Mouse (Mus musculus) layer of hippocampus, adult 9-11 months (tissue): ENCODE results near the gene Pdcl2.

Source experiments
- DNase-seq: peaks from one replicate; pipeline ENCODE4 v3.0.0; 2022

Pdcl2 gene

DNA sequence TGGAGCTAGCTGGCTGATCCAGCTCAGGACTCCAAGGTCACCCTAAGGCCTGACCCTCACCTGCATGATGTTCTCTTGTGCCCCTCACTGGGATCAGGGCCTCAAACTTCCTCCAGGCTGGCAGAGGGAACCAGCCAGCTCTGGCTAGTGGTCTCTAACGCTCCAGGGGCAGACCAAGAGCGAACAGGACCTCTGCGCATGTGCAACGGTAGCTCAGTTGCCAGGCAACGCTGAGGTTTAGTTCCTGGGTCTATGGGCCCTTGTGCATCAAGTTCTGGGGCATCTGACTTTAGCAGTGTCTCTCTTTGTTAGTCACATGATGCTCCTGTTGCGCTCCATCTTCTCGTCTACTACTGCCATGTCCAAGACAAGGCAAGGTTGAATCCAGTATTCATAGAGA is at the start of gene Pdcl2:
Gene Pdcl2, minus strand, starts transcription at position 204 of the 400 bp plus-strand sequence.
- DNase-seq: no peak

DNA sequence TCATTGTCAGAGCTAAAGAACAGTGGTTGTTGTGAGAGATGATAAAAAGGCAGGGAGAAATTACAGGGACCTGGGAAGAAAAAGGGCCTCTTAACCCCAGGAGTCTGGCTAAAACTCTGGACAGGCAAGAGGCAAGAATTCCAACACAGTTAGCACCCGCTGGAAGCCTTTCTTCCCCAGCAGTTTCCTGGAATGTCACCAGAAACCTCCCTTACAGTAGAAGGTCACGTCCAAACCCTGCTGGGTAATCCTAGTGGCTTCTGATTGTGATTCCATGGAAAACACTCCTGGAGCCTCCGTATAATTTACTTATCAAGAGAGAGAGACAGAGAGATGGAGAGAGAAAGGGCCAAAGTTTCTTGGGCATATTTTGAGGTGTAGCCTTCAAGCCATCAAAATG is 48.3 kb upstream of the Pdcl2 start:
- DNase-seq: no peak

DNA sequence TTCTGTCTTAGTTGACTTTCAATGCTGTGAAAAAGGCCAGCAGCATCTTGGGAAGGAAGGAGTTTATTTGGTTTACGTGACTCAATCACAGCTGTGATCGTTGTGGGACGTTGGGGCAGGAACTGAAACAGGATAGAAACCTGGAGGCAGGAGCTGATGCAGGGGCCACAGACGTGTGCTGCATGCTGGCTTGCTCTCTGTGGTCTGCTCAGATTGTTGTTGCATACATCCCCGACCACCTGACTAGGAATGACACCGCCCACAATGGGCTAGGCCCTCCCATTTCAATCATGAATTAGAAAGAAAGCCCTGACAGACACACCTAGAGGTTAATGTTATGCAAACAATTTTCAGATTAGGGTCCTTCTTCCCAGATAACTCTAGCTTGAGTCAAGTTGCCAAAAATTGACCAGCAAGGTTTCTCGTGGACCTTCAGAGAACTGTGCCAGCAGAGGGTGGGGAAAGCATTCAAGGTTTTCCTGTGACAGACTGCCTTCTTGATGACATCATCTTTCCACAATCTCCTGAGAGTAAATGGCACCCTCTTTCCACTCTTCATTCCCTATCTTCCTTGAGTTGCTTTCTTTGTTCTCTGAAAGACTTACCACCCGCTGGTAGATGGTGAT is 38.4 kb upstream of the Pdcl2 start:
- no peak for DNase-seq

DNA sequence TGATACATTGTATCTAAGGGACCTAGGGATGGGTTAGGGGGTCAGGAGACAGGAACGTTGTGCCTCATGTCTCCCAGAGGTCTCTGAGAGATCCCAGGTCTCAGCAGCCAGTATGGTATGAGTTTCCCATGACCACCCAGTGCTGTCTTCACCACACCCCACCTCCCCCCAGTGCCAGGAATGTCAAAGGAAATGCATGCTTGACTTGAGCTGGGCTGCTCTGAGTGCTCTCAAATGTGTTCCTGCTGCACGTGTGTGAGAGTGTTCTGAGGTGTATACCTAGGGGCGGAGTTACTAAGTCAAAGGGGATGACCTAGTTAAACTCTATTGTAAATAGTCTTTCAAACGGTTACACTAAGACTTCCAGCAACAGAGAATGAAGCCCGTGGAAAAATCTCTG is 34.5 kb upstream of the Pdcl2 start:
- no peak for DNase-seq

DNA sequence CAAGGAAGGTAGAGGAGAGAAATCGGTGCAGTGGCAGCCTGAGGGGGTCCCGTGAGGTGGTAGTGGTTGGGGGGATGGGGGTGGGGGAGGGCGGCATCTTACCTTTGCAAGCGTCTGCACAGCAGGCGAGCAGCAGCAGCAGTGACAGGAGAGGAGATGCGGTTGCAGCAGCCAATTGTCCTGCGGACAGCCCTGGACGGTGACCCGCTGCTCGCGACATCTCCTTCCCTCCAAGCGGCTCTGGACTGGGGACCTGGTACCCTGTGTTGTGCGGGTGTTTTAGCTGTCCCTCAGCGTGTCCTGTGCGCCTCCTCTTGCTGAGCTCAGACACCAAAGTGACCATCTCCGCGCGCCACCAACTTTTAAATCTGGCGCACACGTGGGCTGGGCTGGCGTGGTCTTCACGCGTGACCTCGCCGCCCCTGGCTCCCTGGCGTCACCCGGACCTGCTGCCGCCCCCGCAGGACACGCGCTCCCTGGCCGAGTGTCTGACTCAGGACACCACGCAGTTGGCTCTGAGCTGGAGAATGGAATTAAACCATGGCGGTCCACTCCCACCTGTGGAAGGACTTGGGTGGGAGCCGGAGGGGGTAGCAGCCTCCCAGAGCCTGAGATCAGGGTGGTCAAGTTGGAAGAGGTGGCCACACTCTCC is 32.6 kb upstream of the Pdcl2 start, which contains the start of gene Nmu:
Gene Nmu, minus strand, starts transcription at position 336 of the 652 bp plus-strand sequence.
- DNase-seq: no peak

DNA sequence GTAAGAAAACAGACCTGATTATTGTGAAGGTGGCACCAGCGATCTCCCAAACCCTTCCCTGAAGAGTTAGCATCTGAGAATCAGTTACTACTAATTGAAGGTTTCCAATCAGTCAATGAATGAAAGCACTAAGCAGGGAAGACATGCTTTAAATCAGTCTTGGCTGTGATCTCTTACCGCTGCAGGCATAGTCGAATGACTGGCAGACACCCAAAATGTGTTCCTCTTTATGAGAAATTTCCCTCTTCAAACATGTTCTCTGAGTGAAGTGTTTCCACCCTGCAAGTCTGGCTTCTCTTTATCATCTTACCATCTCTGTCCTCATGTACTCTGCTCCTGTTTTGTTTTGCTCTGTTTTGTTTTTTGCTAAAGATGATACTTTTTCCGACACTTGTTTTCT is 29.8 kb upstream of the Pdcl2 start:
- no peak for DNase-seq

DNA sequence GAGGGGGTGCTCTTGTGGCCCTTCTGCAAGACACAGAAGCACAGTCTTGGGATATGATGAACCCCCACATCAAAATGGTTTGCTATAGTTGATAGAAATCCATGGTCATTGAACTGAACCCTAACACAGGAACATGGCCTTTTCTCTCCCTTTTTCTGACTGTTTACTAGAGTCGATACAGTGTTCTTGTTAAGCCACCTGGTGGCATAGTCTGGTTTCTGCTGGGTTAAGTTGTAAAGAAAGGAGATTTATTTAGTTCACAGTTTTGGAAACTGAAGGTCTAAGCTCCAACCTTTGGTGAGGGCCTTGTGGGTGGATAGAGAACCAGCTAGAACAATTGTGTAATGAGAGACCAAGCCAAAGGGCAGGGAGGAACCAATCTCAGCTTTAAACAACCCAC is 29.1 kb upstream of the Pdcl2 start:
- no peak for DNase-seq

DNA sequence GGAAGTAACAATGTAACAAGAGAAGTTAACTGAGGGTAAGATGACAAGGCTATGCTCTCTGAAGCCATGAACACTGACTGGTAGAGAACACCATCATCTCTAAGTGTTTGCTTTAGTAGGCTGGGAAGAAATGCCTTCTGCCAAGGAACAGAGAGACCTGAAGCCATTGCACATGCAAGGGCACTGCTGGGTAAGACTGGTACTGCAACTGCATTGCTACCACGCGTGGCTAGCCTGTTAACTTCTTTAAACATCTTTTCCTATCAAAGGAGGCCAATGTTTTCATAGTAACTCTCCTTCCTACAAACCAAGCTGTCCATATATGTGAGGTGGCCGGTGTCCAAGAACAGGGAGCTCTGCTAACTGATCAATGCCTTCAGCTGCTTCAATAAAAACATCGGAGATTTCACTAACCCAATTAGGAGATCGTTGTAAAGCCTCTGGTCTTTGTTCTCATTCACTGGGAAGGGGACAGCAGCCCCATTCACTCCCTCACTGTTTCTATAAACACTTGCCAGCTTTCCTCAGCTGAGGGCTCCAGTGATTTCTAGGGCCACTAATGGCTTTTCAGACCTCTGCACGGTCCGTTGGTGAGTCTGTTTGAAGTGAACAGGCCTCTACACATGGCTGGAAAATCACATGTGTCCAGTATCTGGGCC is 21.1 kb upstream of the Pdcl2 start:
- DNase-seq: peak; percentile 33

DNA sequence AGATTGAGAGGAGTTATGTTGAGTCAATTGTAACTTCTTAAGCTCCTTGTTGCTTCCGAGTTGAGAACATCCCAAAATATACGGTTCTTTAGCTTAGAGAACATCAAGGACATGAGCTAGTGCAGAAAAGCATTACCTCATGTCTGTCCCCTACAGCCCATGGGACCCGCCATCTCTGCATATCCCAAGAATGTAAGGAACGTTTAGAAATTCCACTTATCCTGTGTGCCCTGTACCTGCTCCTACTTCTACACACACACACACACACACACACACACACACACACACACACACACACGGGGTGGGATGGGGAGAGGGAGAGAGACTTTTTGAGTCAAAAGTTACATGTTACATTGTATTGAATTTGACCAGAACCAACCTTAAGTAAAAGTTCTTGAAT is 20.6 kb upstream of the Pdcl2 start:
- DNase-seq: no peak

DNA sequence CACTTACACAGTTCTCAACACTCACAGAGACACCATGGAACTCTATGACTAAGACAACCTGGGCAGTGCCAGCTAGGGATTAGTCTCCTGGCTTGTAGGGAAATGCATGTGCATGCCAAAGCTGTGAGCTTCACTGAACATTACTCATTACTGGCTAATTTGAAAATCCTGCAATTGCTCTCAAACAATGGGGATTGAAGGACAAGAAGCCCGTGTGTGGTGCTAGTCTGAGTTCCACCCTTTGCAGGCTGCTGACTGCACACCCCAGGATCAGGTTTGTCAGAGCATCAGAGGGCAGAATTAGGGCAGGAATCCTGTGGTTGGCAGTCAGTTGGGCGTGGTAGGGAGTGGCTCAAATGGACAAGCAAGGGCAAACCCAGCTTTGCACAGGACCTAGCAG is 15.2 kb upstream of the Pdcl2 start:
- peak; percentile 43 for DNase-seq

DNA sequence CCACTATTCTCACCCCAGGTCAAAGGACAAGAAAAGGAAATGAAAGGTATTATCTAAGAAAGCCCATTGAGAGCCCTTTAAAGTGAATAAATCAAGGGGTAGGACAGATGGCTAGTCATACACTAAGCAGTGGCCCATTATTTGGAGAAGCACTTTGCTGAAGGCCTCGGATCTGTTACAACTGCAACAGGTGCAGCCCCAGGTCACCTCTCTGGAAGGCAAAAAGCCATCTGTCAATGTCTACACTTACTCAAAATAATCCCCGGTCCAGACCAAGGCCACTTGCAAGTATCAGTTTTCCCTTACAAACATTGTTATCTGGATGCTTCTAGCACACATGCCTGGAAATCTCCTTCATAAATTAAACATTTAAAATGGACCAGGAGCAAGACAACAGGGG is 10.0 kb upstream of the Pdcl2 start:
- DNase-seq: no peak

DNA sequence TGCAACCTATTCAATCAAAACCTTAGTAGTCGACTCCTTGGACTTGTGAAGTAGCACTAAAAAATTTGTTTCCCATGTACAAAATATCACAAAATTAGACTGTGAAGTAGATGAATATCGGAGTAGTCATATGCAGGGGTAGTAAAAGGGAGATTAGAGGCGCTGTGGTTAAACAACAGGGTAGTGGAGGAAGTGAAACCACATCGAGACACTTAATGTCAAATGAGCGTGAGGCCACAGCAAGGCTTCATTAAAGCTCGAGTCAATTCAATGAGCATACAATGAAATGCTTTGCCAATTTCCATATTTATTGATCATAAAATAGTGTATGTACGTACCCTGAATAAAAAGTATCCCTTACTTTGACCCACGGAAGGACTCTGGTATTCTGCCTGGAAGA is 6.1 kb upstream of the Pdcl2 start:
- DNase-seq: no peak

DNA sequence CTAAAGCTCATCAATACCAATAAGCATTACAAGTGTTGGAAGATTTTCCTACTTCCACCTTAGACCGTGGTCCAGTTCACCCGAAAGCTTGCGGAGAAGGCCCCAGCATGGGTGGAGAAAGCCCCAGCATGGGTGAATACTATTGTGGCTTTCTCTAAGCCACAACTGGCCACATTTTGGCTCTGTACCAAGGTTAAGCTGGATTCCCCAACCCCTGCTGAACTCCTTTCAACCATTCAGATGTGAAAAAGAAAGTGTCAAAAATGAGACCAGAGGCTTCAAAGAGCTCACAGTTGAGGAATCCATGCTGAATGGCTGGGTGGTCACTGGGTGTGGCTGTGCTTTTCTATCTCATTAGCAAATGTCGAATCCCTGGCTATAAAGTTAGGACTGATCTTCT is 2.9 kb upstream of the Pdcl2 start:
- no peak for DNase-seq

DNA sequence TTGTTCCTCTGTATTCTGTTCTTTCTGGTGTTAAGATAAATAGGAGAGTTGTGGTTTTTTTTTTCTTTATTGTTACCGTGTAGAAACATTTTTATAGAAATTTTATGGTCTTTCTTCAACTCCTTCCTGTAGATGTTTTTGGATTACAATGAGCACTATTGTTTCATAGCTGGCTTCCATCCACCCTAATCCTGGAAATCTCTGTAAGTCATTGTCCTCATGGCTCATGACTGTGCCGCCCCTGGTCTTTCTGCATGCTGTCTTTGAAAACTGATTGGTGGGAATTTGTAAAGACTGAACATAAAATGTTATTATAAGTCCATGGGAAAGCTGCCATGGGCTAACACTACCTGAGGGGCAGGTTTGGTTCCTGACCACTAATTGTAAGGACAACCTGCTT is 3.7 kb downstream of the Pdcl2 start:
- DNase-seq: no peak

DNA sequence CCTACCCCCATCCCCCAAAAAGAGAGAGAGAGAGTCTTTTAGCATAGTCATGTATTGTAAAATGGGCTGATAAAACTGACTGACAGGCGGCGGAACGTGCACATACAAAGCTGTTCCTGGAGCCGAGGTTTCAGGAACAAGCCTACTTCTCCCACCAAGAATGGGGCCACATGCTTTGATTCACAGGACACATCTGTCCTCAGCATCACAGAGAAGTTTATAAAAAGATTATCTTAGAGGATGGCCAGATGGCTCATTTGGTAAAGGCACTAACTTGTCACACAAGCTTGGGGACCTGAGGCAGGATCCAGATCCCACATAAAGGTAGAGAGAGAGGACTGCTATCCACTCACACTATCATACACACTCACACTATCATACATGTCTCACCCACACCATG is 5.8 kb downstream of the Pdcl2 start:
- DNase-seq: no peak

DNA sequence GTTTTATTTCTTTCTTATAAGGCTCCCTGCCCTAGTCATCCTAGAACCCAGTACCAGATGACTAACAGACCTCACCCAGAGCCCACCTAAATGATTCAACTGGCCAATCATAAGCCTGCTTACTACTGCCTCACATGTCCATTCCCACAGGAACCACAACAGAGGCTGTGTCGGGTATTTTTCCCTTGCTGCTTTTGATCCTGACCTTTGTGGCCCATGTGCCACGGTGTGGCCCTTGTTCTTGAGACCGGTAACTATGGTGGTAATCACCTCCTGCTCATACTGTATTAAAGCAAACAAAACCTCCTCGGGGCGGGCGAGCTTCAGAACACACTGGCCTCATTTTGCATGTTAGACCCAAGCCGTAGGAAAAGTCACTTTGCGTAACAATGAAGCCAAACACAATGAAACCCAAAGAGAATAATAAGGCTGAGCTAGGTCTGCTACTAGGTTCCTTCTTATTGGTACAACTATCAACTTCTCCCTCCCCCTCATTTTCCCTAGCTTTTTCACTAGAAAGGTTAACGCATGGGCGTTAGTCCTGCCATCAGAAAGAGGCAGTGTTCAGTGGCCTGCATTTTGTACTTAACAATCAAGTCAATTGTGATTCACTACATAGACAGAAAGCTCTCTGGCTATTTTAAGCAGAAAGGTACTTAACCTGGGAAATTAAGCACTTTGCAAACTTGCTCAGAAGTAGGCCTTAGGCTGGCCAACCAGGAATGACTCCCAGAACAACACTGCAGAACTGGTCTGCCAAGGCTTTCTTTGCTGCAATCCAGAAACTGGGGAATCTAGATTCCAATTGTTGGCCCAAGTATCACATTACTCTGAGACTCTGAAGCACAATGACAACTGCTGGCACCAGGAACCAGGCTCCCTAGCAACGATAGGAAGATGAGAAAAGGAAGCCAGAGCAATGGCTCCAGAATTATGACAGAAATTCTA is 9.4 kb downstream of the Pdcl2 start:
- no peak for DNase-seq

DNA sequence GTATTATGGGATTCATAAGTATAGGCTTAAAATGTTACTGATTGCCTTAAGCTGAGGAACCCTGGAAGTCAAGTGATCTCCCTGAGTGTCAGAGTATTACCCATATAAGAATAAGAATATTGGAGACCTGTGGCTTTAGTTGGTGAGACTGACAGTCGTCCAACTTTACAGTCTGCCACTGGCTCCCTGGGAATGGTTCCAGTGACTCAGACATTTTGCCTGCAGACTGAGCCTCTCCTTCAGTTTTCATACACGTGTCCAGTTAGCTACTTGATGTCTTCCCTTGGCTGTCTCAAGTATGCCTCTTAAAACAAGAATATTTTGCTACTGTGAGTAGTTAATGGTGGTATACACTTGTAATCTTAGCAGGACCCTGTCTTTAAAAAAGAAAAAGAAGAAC is 22.8 kb downstream of the Pdcl2 start:
- no peak for DNase-seq

DNA sequence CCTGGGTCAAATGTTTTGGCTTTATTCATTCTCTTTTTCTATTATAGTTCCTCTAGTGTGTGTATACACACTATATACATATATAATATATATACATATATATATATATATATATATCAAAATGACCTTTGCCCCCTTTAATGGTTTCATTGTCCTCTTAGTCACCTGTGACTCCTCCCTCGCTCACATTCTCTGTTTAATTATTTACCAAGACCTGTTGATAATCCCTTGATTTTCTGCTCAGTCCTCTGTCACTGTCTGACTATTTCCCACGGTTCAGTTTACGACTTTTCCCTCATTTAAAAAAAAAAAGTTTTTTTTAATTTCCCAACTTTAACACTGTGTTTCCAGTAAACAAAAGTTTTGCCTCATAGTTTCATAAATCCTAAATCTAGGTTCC is 24.7 kb downstream of the Pdcl2 start:
- DNase-seq: no peak

DNA sequence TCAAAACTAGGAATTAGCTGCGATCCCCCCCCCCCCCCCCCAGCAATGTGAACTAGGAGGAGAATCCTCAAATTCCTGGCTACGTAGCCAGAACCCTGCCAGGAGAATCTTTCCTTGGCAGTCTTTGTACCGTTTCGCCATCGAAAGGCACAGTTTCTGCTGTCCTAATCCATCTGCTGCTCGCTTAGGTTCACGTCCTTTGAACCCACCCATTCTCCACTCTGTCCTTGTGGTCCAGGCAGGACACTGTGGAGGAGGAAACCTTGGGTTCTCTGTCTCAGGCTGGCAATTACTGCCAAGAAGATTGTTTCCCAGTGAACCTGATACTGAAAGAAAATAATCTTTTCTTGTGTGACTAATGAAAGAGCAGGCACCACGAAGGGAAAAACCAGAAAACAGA is 25.3 kb downstream of the Pdcl2 start:
- DNase-seq: no peak

DNA sequence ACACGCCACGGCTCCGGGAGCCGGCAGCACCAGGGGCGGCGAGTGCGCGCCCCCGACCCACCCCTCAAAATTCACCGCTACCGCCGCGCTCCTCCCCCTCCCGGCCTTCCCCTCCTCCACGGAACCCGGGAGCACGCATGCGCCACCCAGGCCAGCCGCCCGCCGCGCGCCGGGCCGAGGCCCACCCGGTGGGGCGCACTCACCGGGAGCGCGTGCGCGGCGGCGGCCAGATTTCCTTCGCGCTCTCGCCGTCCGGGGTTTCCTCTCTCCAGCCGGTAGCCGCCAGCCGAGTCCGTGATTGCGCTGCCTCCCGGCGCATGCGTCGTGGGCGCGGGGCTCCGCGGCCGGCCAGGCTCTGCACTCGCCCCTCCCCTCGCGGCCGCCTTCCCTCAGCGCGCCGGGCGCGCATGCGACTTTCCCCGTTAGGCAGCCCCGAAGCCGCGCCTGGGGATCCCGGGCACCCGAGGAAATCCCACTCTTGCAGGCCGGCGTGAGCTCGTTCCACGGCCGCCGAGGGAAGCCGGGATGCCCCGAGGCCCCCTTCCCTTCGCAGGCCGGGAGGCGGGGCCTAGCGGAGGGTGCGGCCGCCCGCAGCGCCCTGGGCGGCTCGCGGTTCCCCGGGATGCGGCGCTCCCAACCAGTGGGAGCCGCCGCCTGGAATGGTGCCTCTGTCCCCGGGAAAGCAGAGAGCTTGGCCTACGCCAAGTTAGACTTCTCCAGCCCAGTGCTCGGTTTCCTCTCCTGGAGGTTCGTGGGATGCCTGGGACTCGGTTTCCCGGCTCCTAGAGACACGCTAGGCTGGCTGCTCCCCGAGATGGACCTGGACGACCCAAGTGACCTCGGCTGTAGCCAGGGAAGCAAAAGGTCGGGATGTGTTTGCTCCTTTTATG is 26.3 kb downstream of the Pdcl2 start, which contains the start of gene Clock:
Gene Clock, minus strand, starts transcription at position 341 of the 890 bp plus-strand sequence.
- DNase-seq: peak; percentile 89

DNA sequence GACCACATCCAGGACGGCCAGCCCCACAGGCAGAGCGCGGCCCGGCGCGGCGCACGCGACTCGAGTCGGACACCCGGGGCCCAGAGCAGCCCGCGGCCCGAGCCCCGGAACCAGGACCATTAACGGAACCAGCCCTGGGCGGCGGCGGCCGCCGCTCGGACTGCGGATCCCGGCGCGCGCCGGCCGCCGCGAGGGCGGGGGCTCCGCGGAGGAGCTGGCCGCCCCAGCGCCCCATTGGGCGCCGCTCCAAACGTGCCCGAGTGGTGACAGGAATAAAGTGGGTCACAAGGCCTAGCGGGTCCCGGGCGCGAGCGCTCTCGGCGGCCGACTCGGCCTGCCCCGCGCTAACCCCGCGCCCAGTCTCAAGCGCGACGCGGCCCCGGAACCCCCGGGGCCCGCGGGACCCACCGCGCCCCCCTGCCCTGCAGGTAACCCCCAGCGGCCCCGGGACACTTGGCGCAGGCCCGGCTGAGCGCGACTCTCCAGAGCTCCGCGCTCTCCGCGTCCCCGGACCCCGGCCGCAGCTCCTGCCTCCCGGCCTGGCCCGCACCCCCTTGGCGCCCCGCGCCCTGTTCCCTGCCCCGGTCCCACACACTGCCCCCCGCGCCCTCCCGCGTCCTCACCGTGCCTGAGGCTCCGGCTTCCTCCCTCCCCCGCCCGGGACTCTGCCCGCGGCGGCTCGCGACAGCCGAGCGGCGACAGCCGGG is 27.1 kb downstream of the Pdcl2 start:
- DNase-seq: peak; percentile 64

DNA sequence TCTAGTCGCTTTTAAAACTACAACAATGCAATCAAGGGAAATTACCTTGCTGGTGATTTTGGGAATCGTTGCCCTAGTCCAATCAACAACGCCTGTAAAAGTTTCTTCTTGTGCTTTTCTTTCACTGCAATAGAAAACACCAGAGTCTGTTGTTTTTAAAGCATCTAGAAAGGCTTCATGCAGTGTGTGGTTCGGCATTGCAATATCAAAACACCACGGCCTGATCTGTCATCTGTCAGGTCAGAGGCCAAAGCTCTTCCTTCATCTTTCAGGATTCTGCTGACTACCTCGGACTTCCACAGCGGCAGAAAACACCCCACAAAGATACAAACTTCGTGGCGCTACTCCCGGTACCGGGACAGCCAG is 27.6 kb downstream of the Pdcl2 start:
- no peak for DNase-seq
